Mouse (Mus musculus) CH12.LX (cell line): Measurements from ENCODE around the gene Celf2. TPM values are rescaled to one million over a fixed set of nuclear protein-coding genes. Genes with fewer than 3 reads are reported as not detected.

ENCODE experiments used
- DNase-seq: peaks from one replicate; pipeline ENCODE4 v3.0.0-alpha.2; 2013; ENCODE audit errors: extremely low read depth
- H3K27ac ChIP-seq: 2 replicates; pipeline ENCODE4 v1.5.1; 2012; ENCODE audit warnings: low read depth, mild to moderate bottlenecking, control low read depth, moderate library complexity; ENCODE audit not compliant: insufficient read depth
- H3K27me3 ChIP-seq: replicated peaks from 2 replicates; pipeline ENCODE3; 2012; ENCODE audit warnings: inconsistent platforms
- H3K36me3 ChIP-seq, 2 experiments: replicated peaks in 1 of 2; 2 replicates each; pipeline versions ENCODE3 to v1.6.1; 2012; ENCODE audit warnings: inconsistent platforms in 1 of 2, low read length in 1 of 2, mild to moderate bottlenecking in 1 of 2, mixed read lengths in 1 of 2, moderate library complexity in 1 of 2; ENCODE audit not compliant: control insufficient read depth in 1 of 2, insufficient read depth in 1 of 2
- H3K4me1 ChIP-seq, 2 experiments: 2 replicates each; pipeline ENCODE4 v1.6.1; 2012; ENCODE audit warnings: inconsistent platforms in 1 of 2, moderate library complexity in 1 of 2; ENCODE audit not compliant: insufficient read depth in 2 of 2, control insufficient read depth in 1 of 2
- H3K4me2 ChIP-seq: 2 replicates; pipeline ENCODE4 v1.6.1; 2012; ENCODE audit warnings: low read depth, mild to moderate bottlenecking, control low read depth; ENCODE audit not compliant: poor library complexity, insufficient read depth, severe bottlenecking
- H3K4me3 ChIP-seq, 3 experiments: fragments of 150-350 bp in 1 of 3; sonication (generic) in 1 of 3; replicated peaks in 1 of 3; 2 replicates each; pipeline versions ENCODE3 to v1.5.1; 2011 to 2012; ENCODE audit warnings: low read depth in 2 of 3, low read length in 2 of 3, mild to moderate bottlenecking in 2 of 3, moderate library complexity in 2 of 3, control low read depth in 1 of 3, improper control_type of control experiment in 1 of 3, inconsistent platforms in 1 of 3, mixed read lengths in 1 of 3; ENCODE audit not compliant: poor library complexity in 1 of 3
- H3K79me2 ChIP-seq: replicated peaks from 2 replicates; pipeline ENCODE4 v1.6.1; 2012; ENCODE audit warnings: mild to moderate bottlenecking, moderate library complexity; ENCODE audit not compliant: control insufficient read depth, poor library complexity, insufficient read depth, severe bottlenecking; ENCODE audit errors: extremely low read depth
- H3K9ac ChIP-seq: 2 replicates; pipeline ENCODE4 v1.6.1; 2012; ENCODE audit warnings: low read depth, mild to moderate bottlenecking, control low read depth, moderate library complexity; ENCODE audit not compliant: insufficient read depth
- H3K9me3 ChIP-seq: replicated peaks from 2 replicates; pipeline ENCODE3; 2012; ENCODE audit warnings: low read length, inconsistent platforms, mixed read lengths
- CHD1 ChIP-seq: IDR thresholded peaks from 2 replicates; pipeline ENCODE4 v1.6.1; 2012; ENCODE audit warnings: low read depth, low read length, improper control_type of control experiment, inconsistent platforms
- CHD2 ChIP-seq: IDR thresholded peaks from 2 replicates; pipeline ENCODE4 v1.6.1; 2011; ENCODE audit warnings: low read length, improper control_type of control experiment
- CTCF ChIP-seq, 2 experiments: IDR thresholded peaks in 1 of 2; conservative IDR thresholded peaks in 1 of 2; 2 replicates each; pipeline ENCODE4 v1.5.1; 2011 to 2012; ENCODE audit warnings: low read depth in 2 of 2, low read length in 2 of 2, improper control_type of control experiment in 1 of 2, inconsistent platforms in 1 of 2, mild to moderate bottlenecking in 1 of 2, moderate library complexity in 1 of 2
- EP300 ChIP-seq: IDR thresholded peaks from 2 replicates; pipeline ENCODE4 v1.6.1; 2011; ENCODE audit warnings: low read length, improper control_type of control experiment
- ETS1 ChIP-seq: conservative IDR thresholded peaks from 2 replicates; pipeline ENCODE4 v1.6.1; 2012; ENCODE audit warnings: low read depth, mild to moderate bottlenecking, inconsistent platforms, low read length, improper control_type of control experiment, moderate library complexity
- GABPA ChIP-seq: IDR thresholded peaks from 2 replicates; pipeline ENCODE4 v1.6.1; 2012; ENCODE audit warnings: low read depth, low read length, improper control_type of control experiment, inconsistent platforms; ENCODE audit not compliant: insufficient replicate concordance
- HCFC1 ChIP-seq: IDR thresholded peaks from 2 replicates; pipeline ENCODE4 v1.6.1; 2012; ENCODE audit warnings: low read depth, mild to moderate bottlenecking, inconsistent platforms, low read length, improper control_type of control experiment
- IRF4 ChIP-seq: IDR thresholded peaks from 2 replicates; pipeline ENCODE4 v1.6.1; 2014; ENCODE audit warnings: low read depth, mild to moderate bottlenecking, inconsistent platforms, low read length, improper control_type of control experiment
- JUND ChIP-seq: conservative IDR thresholded peaks from 2 replicates; pipeline ENCODE4 v1.6.1; 2011; ENCODE audit warnings: low read depth, low read length, improper control_type of control experiment
- MAX ChIP-seq: IDR thresholded peaks from 2 replicates; pipeline ENCODE4 v1.6.1; 2011; ENCODE audit warnings: low read length, improper control_type of control experiment
- MAZ ChIP-seq: IDR thresholded peaks from 2 replicates; pipeline ENCODE4 v1.6.1; 2012; ENCODE audit warnings: low read depth, mild to moderate bottlenecking, inconsistent platforms, low read length, improper control_type of control experiment, moderate library complexity
- MEF2A ChIP-seq: IDR thresholded peaks from 2 replicates; pipeline ENCODE4 v1.6.1; 2014; ENCODE audit warnings: low read depth, mild to moderate bottlenecking, inconsistent platforms, low read length, improper control_type of control experiment, borderline replicate concordance
- MYC ChIP-seq: IDR thresholded peaks from 2 replicates; pipeline ENCODE4 v1.6.1; 2011; ENCODE audit warnings: low read depth, mild to moderate bottlenecking, improper control_type of control experiment, low read length
- NELFE ChIP-seq: IDR thresholded peaks from 2 replicates; pipeline ENCODE4 v1.6.1; 2011; ENCODE audit warnings: low read depth, low read length, improper control_type of control experiment
- TBP ChIP-seq: conservative IDR thresholded peaks from 2 replicates; pipeline ENCODE4 v1.6.1; 2011; ENCODE audit warnings: low read depth, low read length, improper control_type of control experiment
- UBTF ChIP-seq: IDR thresholded peaks from 2 replicates; pipeline ENCODE4 v1.6.1; 2012; ENCODE audit warnings: low read depth, mild to moderate bottlenecking, inconsistent platforms, low read length, improper control_type of control experiment, moderate library complexity
- USF1 ChIP-seq: IDR thresholded peaks from 2 replicates; pipeline ENCODE4 v1.6.1; 2014; ENCODE audit warnings: low read depth, mild to moderate bottlenecking, inconsistent platforms, low read length, improper control_type of control experiment
- USF2 ChIP-seq: conservative IDR thresholded peaks from 2 replicates; pipeline ENCODE4 v1.6.1; 2011; ENCODE audit warnings: low read depth, low read length, improper control_type of control experiment
- ZMIZ1 ChIP-seq: IDR thresholded peaks from 2 replicates; pipeline ENCODE4 v1.6.1; 2012; ENCODE audit warnings: low read depth, mild to moderate bottlenecking, inconsistent platforms, low read length, improper control_type of control experiment
- ZNF384 ChIP-seq: IDR thresholded peaks from 2 replicates; pipeline ENCODE4 v1.6.1; 2012; ENCODE audit warnings: low read depth, low read length, improper control_type of control experiment, inconsistent platforms
- dilution Hi-C: fragments of 300-500 bp; cut with MboI; formaldehyde crosslinking; loops from 2 replicates; pipeline ENCODE4 v1.14.3; 2020; ENCODE audit warnings: low sequenced_read_pairs; ENCODE audit not compliant: extremely low pct_unique_long_range_greater_than_20kb, extremely low pct_ligation_motif_present
- in situ Hi-C: fragments of 300-500 bp; cut with MboI; formaldehyde crosslinking; loops from 3 replicates; pipeline ENCODE4 v1.14.3; 2019; ENCODE audit warnings: low sequenced_read_pairs, low pct_ligation_motif_present, low pct_unique_long_range_greater_than_20kb, mixed read lengths
- polyA plus RNA-seq: library from polyadenylated mRNA; unstranded; fragments of >175 nt; gene quantifications from 2 replicates; pipeline ENCODE4 v1.2.1, GENCODE M21; 2012; ENCODE audit warnings: low read depth; ENCODE audit not compliant: insufficient read length
- total RNA-seq, 2 experiments: library from RNA; depleted of rRNA; stranded (reverse); fragments of 300-350 nt in 1 of 2; fragments of >200 nt in 1 of 2; gene quantifications; 2 replicates each; pipeline ENCODE4 v1.2.3; 2012 to 2014

The Celf2 gene
- total and polyA plus RNA-seq, 3 experiments = 51.0 to 143 (median 103) TPM

DNA sequence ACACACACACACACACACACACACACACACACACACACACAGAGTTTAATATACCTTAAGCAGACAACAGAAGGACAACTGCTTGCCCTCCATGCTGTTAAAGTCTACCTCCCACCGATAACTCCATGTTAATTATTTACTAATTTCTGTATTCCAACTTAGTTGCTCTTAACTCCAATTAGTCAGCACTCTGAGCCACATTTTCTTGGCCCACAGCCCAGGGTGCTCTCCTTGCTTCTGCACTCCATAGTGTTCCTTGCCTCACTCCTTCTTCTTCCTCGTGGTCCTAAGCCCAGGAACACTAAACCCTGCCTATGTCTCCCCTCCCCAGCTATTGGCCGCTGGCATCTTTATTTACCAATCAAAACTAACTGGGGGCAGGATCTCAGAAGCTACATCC lies 43.5 kb upstream of the Celf2 start:
- H3K4me3 ChIP-seq = no peak overlapping the region
- DNase-seq = no peak
- no peak for TF ChIP-seq USF1
- TF ChIP-seq, all 38 proteins: peak for 0
- no peak overlapping the region for H3K9ac ChIP-seq
- no peaks in the 10 kb centered on the region for H3K79me2 ChIP-seq
- no peak overlapping the region for H3K4me2 ChIP-seq
- in situ Hi-C loops (no loop called here), dilution Hi-C loops (no loop called here)
- H3K27ac ChIP-seq = no peak overlapping the region
- no peaks in the 10 kb centered on the region for H3K4me1 ChIP-seq
- no peaks in the 10 kb centered on the region for H3K36me3 ChIP-seq
- no peaks in the 10 kb centered on the region for H3K27me3 ChIP-seq
- H3K9me3 ChIP-seq = no peaks in the 10 kb centered on the region

DNA sequence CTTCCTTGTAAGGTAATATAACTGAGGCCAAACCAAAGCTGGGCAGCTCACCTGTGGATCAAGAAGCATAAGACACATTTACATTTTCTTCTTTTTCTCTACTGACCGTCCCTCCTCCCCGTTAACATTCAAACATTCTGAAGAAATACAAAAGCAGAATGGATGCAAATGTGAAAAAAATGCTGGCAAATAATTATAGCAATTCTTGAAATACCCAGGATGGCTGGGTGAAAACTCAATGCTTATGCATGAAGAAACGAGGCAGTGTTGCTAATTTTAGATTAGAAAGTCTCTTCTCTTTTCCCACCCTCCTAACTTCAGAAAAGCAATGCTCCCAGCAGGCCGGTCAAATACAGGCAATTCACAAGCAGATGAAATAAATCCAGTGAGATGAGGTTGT lies 39.5 kb upstream of the Celf2 start:
- no peak overlapping the region for H3K27ac ChIP-seq
- TF ChIP-seq ZMIZ1 (no peak), UBTF (no peak), MAZ (no peak)
- no peaks in the 10 kb centered on the region for H3K36me3 ChIP-seq
- H3K4me2 ChIP-seq = no peak overlapping the region
- no peaks in the 10 kb centered on the region for H3K4me1 ChIP-seq
- no peak overlapping the region for H3K9ac ChIP-seq
- dilution Hi-C loops = no loop called here
- no peak overlapping the region for H3K4me3 ChIP-seq
- no peaks in the 10 kb centered on the region for H3K9me3 ChIP-seq
- H3K27me3 ChIP-seq = no peaks in the 10 kb centered on the region
- in situ Hi-C loops = no loop called here
- no peak for DNase-seq
- no peaks in the 10 kb centered on the region for H3K79me2 ChIP-seq

DNA sequence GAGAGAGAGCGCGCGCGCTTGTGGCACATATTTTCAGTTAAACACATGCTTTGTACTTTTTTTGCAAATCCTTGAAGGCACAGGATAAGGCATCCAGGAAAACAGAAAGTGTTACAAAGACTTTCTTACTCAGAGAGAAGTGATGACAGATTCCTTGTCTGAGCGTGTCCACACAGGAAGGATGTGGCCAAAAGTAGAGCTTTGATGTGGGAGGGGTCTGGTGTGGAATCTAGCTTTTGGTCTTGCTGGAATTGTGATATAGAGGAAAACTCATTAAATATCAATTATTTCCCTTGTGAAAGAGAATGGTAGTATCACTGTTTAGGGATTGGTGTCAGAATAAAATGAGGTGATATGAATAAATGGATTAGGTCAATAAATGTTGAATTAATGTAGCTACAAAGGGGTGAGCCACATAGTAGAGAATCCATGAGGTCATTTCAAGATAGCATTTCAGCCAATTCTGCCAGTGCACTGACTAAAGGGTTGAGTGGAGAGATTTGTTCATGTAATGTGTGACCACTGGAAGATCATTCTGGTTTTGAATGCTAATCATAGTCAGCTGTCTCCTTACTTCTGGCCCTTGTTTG lies 25.3 kb upstream of the Celf2 start:
- TF ChIP-seq CHD1 (no peak), MAZ (no peak), EP300 (no peak), MEF2A (no peak), GABPA (no peak), TBP (no peak), CHD2 (no peak), ETS1 (no peak), MAX (no peak), MYC (no peak), USF2 (no peak), IRF4 (no peak), CTCF (conservative IDR thresholded peaks at IDR 0.05 in 1 of 2, IDR thresholded peaks at IDR 0.05 in 1 of 2; ENCODE audit: low read depth in 2 of 2, low read length in 2 of 2) (no peak), JUND (no peak), USF1 (no peak), NELFE (no peak), ZNF384 (no peak), HCFC1 (no peak)
- no peak overlapping the region for H3K9ac ChIP-seq
- H3K4me1 ChIP-seq = 0 out of 4 replicates have a peak, but pooled peaks cover 0 to 2% of the 10 kb centered on the region in 2 experiments
- H3K4me3 ChIP-seq = no peak overlapping the region
- no peaks in the 10 kb centered on the region for H3K9me3 ChIP-seq
- H3K4me2 ChIP-seq = no peak overlapping the region
- no peaks in the 10 kb centered on the region for H3K36me3 ChIP-seq
- dilution Hi-C loops (no loop called here), in situ Hi-C loops (no loop called here)
- no peaks in the 10 kb centered on the region for H3K27me3 ChIP-seq
- DNase-seq = no peak
- H3K79me2 ChIP-seq = no peaks in the 10 kb centered on the region
- H3K27ac ChIP-seq = no peak overlapping the region
